Mouse (Mus musculus) liver, postnatal 0 days (tissue): Measurements from ENCODE around the gene Bri3bp.

Source experiments
- CTCF ChIP-seq: sonication (generic); IDR thresholded peaks from 2 replicates; pipeline ENCODE4 v1.5.1; 2016; ENCODE audit warnings: antibody characterized with exemption, low read depth
- EP300 ChIP-seq: IDR thresholded peaks from 2 replicates; pipeline ENCODE4 v1.6.1; 2016; ENCODE audit warnings: antibody characterized with exemption, low read depth, mild to moderate bottlenecking

- TF ChIP-seq CTCF = peak; percentile 77
- TF ChIP-seq EP300 = no peak
Observed at GRCm38 (mm10) chr5:125461868-125462445, 20.6 kb downstream of the Bri3bp start.
